Mouse (Mus musculus): ENCODE data around the gene Aff1.

GRCm38 (mm10) chr5:103813291-103813690 lies 121.1 kb downstream of the Aff1 start:
- no peak for TF ChIP-seq CTCF (IDR thresholded peaks at IDR 0.05; ENCODE audit: low read depth, low read length)
- no peak for TF ChIP-seq POLR2A (IDR thresholded peaks at IDR 0.05; ENCODE audit: extremely low read depth, insufficient read depth, low read length)

Data from liver, adult 2 months (tissue).